Mouse (Mus musculus) CH12.LX (cell line): ENCODE measurements around the gene Mdfi. TPM values are rescaled to one million over a fixed set of nuclear protein-coding genes. Genes with fewer than 3 reads are reported as not detected.

ENCODE experiments used
- DNase-seq: peaks from one replicate; pipeline ENCODE4 v3.0.0-alpha.2; 2013; ENCODE audit errors: extremely low read depth
- H3K27ac ChIP-seq: 2 replicates; pipeline ENCODE4 v1.5.1; 2012; ENCODE audit warnings: low read depth, mild to moderate bottlenecking, control low read depth, moderate library complexity; ENCODE audit not compliant: insufficient read depth
- H3K27me3 ChIP-seq: replicated peaks from 2 replicates; pipeline ENCODE3; 2012; ENCODE audit warnings: inconsistent platforms
- H3K36me3 ChIP-seq, 2 experiments: replicated peaks in 1 of 2; 2 replicates each; pipeline versions ENCODE3 to v1.6.1; 2012; ENCODE audit warnings: inconsistent platforms in 1 of 2, low read length in 1 of 2, mild to moderate bottlenecking in 1 of 2, mixed read lengths in 1 of 2, moderate library complexity in 1 of 2; ENCODE audit not compliant: control insufficient read depth in 1 of 2, insufficient read depth in 1 of 2
- H3K4me1 ChIP-seq, 2 experiments: 2 replicates each; pipeline ENCODE4 v1.6.1; 2012; ENCODE audit warnings: inconsistent platforms in 1 of 2, moderate library complexity in 1 of 2; ENCODE audit not compliant: insufficient read depth in 2 of 2, control insufficient read depth in 1 of 2
- H3K4me2 ChIP-seq: 2 replicates; pipeline ENCODE4 v1.6.1; 2012; ENCODE audit warnings: low read depth, mild to moderate bottlenecking, control low read depth; ENCODE audit not compliant: poor library complexity, insufficient read depth, severe bottlenecking
- H3K4me3 ChIP-seq, 3 experiments: fragments of 150-350 bp in 1 of 3; sonication (generic) in 1 of 3; replicated peaks in 1 of 3; 2 replicates each; pipeline versions ENCODE3 to v1.5.1; 2011 to 2012; ENCODE audit warnings: low read depth in 2 of 3, low read length in 2 of 3, mild to moderate bottlenecking in 2 of 3, moderate library complexity in 2 of 3, control low read depth in 1 of 3, improper control_type of control experiment in 1 of 3, inconsistent platforms in 1 of 3, mixed read lengths in 1 of 3; ENCODE audit not compliant: poor library complexity in 1 of 3
- H3K79me2 ChIP-seq: replicated peaks from 2 replicates; pipeline ENCODE4 v1.6.1; 2012; ENCODE audit warnings: mild to moderate bottlenecking, moderate library complexity; ENCODE audit not compliant: control insufficient read depth, poor library complexity, insufficient read depth, severe bottlenecking; ENCODE audit errors: extremely low read depth
- H3K9ac ChIP-seq: 2 replicates; pipeline ENCODE4 v1.6.1; 2012; ENCODE audit warnings: low read depth, mild to moderate bottlenecking, control low read depth, moderate library complexity; ENCODE audit not compliant: insufficient read depth
- H3K9me3 ChIP-seq: replicated peaks from 2 replicates; pipeline ENCODE3; 2012; ENCODE audit warnings: low read length, inconsistent platforms, mixed read lengths
- BHLHE40 ChIP-seq: IDR thresholded peaks from 2 replicates; pipeline ENCODE4 v1.6.1; 2011; ENCODE audit warnings: mild to moderate bottlenecking, low read depth, low read length, improper control_type of control experiment
- CTCF ChIP-seq, 2 experiments: IDR thresholded peaks in 1 of 2; conservative IDR thresholded peaks in 1 of 2; 2 replicates each; pipeline ENCODE4 v1.5.1; 2011 to 2012; ENCODE audit warnings: low read depth in 2 of 2, low read length in 2 of 2, improper control_type of control experiment in 1 of 2, inconsistent platforms in 1 of 2, mild to moderate bottlenecking in 1 of 2, moderate library complexity in 1 of 2
- E2F4 ChIP-seq: IDR thresholded peaks from 2 replicates; pipeline ENCODE4 v1.6.1; 2011; ENCODE audit warnings: low read depth, low read length, improper control_type of control experiment; ENCODE audit not compliant: insufficient replicate concordance
- ELF1 ChIP-seq: IDR thresholded peaks from 2 replicates; pipeline ENCODE4 v1.6.1; 2014; ENCODE audit warnings: low read depth, mild to moderate bottlenecking, inconsistent platforms, low read length, improper control_type of control experiment
- ETS1 ChIP-seq: conservative IDR thresholded peaks from 2 replicates; pipeline ENCODE4 v1.6.1; 2012; ENCODE audit warnings: low read depth, mild to moderate bottlenecking, inconsistent platforms, low read length, improper control_type of control experiment, moderate library complexity
- KAT2A ChIP-seq: IDR thresholded peaks from 2 replicates; pipeline ENCODE4 v1.6.1; 2012; ENCODE audit warnings: low read length, improper control_type of control experiment, inconsistent platforms; ENCODE audit not compliant: insufficient replicate concordance
- MEF2A ChIP-seq: IDR thresholded peaks from 2 replicates; pipeline ENCODE4 v1.6.1; 2014; ENCODE audit warnings: low read depth, mild to moderate bottlenecking, inconsistent platforms, low read length, improper control_type of control experiment, borderline replicate concordance
- MYC ChIP-seq: IDR thresholded peaks from 2 replicates; pipeline ENCODE4 v1.6.1; 2011; ENCODE audit warnings: low read depth, mild to moderate bottlenecking, improper control_type of control experiment, low read length
- NELFE ChIP-seq: IDR thresholded peaks from 2 replicates; pipeline ENCODE4 v1.6.1; 2011; ENCODE audit warnings: low read depth, low read length, improper control_type of control experiment
- NRF1 ChIP-seq: IDR thresholded peaks from 2 replicates; pipeline ENCODE4 v1.6.1; 2014; ENCODE audit warnings: low read depth, mild to moderate bottlenecking, inconsistent platforms, low read length, improper control_type of control experiment, moderate library complexity
- PAX5 ChIP-seq: IDR thresholded peaks from 2 replicates; pipeline ENCODE4 v1.6.1; 2012; ENCODE audit warnings: low read length, inconsistent platforms, mixed read lengths
- SMC3 ChIP-seq: IDR thresholded peaks from 2 replicates; pipeline ENCODE4 v1.6.1; 2011; ENCODE audit warnings: low read depth, low read length, improper control_type of control experiment
- TBP ChIP-seq: conservative IDR thresholded peaks from 2 replicates; pipeline ENCODE4 v1.6.1; 2011; ENCODE audit warnings: low read depth, low read length, improper control_type of control experiment
- TCF12 ChIP-seq: IDR thresholded peaks from 2 replicates; pipeline ENCODE4 v1.6.1; 2014; ENCODE audit warnings: low read depth, mild to moderate bottlenecking, inconsistent platforms, low read length, improper control_type of control experiment
- UBTF ChIP-seq: IDR thresholded peaks from 2 replicates; pipeline ENCODE4 v1.6.1; 2012; ENCODE audit warnings: low read depth, mild to moderate bottlenecking, inconsistent platforms, low read length, improper control_type of control experiment, moderate library complexity
- USF1 ChIP-seq: IDR thresholded peaks from 2 replicates; pipeline ENCODE4 v1.6.1; 2014; ENCODE audit warnings: low read depth, mild to moderate bottlenecking, inconsistent platforms, low read length, improper control_type of control experiment
- USF2 ChIP-seq: conservative IDR thresholded peaks from 2 replicates; pipeline ENCODE4 v1.6.1; 2011; ENCODE audit warnings: low read depth, low read length, improper control_type of control experiment
- ZC3H11A ChIP-seq: IDR thresholded peaks from 2 replicates; pipeline ENCODE4 v1.6.1; 2012; ENCODE audit warnings: low read depth, mild to moderate bottlenecking, inconsistent platforms, low read length, improper control_type of control experiment
- ZNF384 ChIP-seq: IDR thresholded peaks from 2 replicates; pipeline ENCODE4 v1.6.1; 2012; ENCODE audit warnings: low read depth, low read length, improper control_type of control experiment, inconsistent platforms
- dilution Hi-C: fragments of 300-500 bp; cut with MboI; formaldehyde crosslinking; loops from 2 replicates; pipeline ENCODE4 v1.14.3; 2020; ENCODE audit warnings: low sequenced_read_pairs; ENCODE audit not compliant: extremely low pct_unique_long_range_greater_than_20kb, extremely low pct_ligation_motif_present
- in situ Hi-C: fragments of 300-500 bp; cut with MboI; formaldehyde crosslinking; loops from 3 replicates; pipeline ENCODE4 v1.14.3; 2019; ENCODE audit warnings: low sequenced_read_pairs, low pct_ligation_motif_present, low pct_unique_long_range_greater_than_20kb, mixed read lengths
- polyA plus RNA-seq: library from polyadenylated mRNA; unstranded; fragments of >175 nt; gene quantifications from 2 replicates; pipeline ENCODE4 v1.2.1, GENCODE M21; 2012; ENCODE audit warnings: low read depth; ENCODE audit not compliant: insufficient read length
- total RNA-seq, 2 experiments: library from RNA; depleted of rRNA; stranded (reverse); fragments of 300-350 nt in 1 of 2; fragments of >200 nt in 1 of 2; gene quantifications; 2 replicates each; pipeline ENCODE4 v1.2.3; 2012 to 2014

The Mdfi gene
- total and polyA plus RNA-seq, 3 experiments: 0.30 to 0.35 TPM; not detected in 1

DNA sequence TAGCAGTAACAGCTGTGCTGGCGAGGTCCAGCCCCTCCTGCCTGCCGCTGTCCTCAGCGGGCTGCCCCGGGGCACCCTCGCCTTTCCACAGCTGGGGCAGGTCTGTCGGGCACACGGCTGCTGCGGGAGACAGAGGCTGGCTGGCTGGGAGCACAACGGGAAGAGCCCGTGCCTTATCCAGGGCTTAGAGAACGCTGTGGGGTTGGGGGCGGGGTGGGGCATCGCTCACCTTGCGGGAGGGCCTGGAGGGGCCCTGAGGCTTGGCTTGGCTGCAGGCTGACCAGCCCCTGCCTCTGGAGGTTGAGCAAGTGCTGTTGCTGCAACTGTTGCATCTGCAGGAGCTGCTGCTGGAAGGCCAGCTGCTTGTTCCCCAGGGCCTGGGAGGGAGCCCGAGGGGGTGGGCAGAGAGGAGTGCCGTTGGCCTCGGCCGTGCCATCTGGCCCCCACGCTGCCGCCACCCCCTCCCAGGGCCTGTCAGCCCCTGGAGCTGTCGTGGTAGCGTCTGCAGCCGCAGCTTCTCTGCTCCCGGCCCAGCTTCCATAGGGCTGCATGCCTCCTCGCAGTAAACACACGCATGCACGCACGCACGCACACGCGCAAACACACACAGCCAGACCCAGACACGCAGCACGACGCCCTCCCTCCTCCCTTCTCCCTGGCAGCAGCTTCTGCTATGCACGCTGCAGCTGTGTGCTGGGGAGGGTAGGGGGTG lies 44.0 kb upstream of the Mdfi start:
- dilution Hi-C loops: no loop called here
- H3K4me1 ChIP-seq: peaks cover 0 to 69% of the 10 kb centered on the region in 2 experiments; a peak in 2 of 4 replicates
- no peaks in the 10 kb centered on the region for H3K27me3 ChIP-seq
- H3K79me2 ChIP-seq: no peaks in the 10 kb centered on the region
- H3K4me2 ChIP-seq: no peak overlapping the region
- TF ChIP-seq ZC3H11A: no peak
- TF ChIP-seq CTCF (conservative IDR thresholded peaks at IDR 0.05 in 1 of 2, IDR thresholded peaks at IDR 0.05 in 1 of 2; ENCODE audit: low read depth in 2 of 2, low read length in 2 of 2): no peak
- H3K27ac ChIP-seq: no peak overlapping the region
- in situ Hi-C loops: no loop called here
- peaks cover 55 to 96% of the 10 kb centered on the region in 2 experiments for H3K36me3 ChIP-seq
- H3K9ac ChIP-seq: no peak overlapping the region
- H3K4me3 ChIP-seq: no peak overlapping the region
- H3K9me3 ChIP-seq: no peaks in the 10 kb centered on the region
- DNase-seq: no peak

DNA sequence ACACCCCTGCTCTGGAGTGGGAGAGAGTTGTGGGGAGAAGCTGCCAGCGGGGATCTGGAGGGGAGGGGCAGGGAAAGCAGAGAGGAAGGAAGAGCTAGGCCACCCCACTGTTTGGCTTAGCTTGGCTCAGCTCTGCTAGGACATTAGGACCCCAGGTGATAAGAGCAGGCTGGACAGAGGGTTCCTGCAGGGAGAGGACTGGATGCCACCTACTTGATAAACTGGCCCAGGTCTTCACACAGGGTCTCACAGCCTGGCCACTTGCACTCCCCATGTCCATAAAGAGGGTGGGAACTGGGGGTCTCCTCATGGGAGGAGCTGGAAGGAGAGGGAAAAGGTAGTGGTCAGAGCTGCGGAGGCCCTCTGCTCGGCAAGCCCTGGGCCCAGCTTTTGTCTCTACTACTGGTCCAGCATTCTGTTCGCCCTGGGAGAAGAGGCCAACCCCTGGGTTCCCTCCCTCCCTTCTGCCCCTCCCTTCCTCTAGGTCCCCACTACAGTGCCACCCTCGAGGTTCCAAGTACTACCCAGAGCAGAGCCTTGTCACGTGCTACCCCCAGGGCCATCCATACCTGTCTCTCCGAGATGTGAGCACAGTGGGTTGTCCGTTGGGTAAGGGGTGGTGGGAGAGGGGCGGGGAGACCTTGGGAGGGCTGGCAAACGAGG lies 43.4 kb upstream of the Mdfi start:
- H3K4me3 ChIP-seq: no peak overlapping the region
- no peak overlapping the region for H3K4me2 ChIP-seq
- dilution Hi-C loops (no loop called here), in situ Hi-C loops (no loop called here)
- no peaks in the 10 kb centered on the region for H3K79me2 ChIP-seq
- no peak overlapping the region for H3K27ac ChIP-seq
- TF ChIP-seq NELFE (no peak), ZNF384 (no peak), PAX5 (no peak), BHLHE40 (no peak), ELF1 (no peak), ETS1 (no peak), SMC3 (no peak), NRF1 (no peak), USF1 (no peak), TCF12 (no peak), E2F4 (no peak), KAT2A (no peak), TBP (no peak), USF2 (no peak), MEF2A (no peak), MYC (no peak), UBTF (no peak)
- peaks cover 0 to 71% of the 10 kb centered on the region in 2 experiments; a peak in 2 of 4 replicates for H3K4me1 ChIP-seq
- no peaks in the 10 kb centered on the region for H3K9me3 ChIP-seq
- no peaks in the 10 kb centered on the region for H3K27me3 ChIP-seq
- DNase-seq: no peak
- no peak overlapping the region for H3K9ac ChIP-seq
- H3K36me3 ChIP-seq: peaks cover 53 to 95% of the 10 kb centered on the region in 2 experiments
